Mouse (Mus musculus) forebrain, embryonic 13.5 days (tissue): ENCODE measurements around the gene Itga7. TPM values are rescaled to one million over a fixed set of nuclear protein-coding genes. Genes with fewer than 3 reads are reported as not detected.

Source experiments
- polyA plus RNA-seq: library from polyadenylated mRNA; unstranded; fragments of >200 nt; fragmentation: Nextera tagmentation; extraction: Ambion mirVana; gene quantifications from 2 replicates; pipeline ENCODE4 v1.2.1, GENCODE M21; 2015

Itga7 gene
- polyA plus RNA-seq, 1 experiment from 2014 or later, result 0.83 TPM

Other genes starting within 250 kb of the Itga7 start
- gene Rab5b, start 237.6 kb upstream of the Itga7 start, polyA plus RNA-seq, result 88.3 and 93.1 TPM in 2 replicates
- gene Pmel, start 229.6 kb upstream of the Itga7 start, polyA plus RNA-seq, result 0.17 and 0.21 TPM in 2 replicates
- gene Cdk2, start 228.8 kb upstream of the Itga7 start, polyA plus RNA-seq, result 69.9 and 73.7 TPM in 2 replicates
- 3.0 and 3.6 TPM in 2 replicates for gene Dgka, start 189.0 kb upstream of the Itga7 start, polyA plus RNA-seq
- gene Pym1, start 185.9 kb upstream of the Itga7 start, polyA plus RNA-seq, result 49.6 and 50.2 TPM in 2 replicates
- gene Mmp19, start 142.9 kb upstream of the Itga7 start, polyA plus RNA-seq, result 0.35 and 0.38 TPM in 2 replicates
- 52.2 and 55.9 TPM in 2 replicates for gene Dnajc14, start 129.8 kb upstream of the Itga7 start, polyA plus RNA-seq
- gene Tmem198b, start 129.4 kb upstream of the Itga7 start, polyA plus RNA-seq, result 14.9 and 16.3 TPM in 2 replicates
- 244 and 278 TPM in 2 replicates for gene Sarnp, start 116.5 kb upstream of the Itga7 start, polyA plus RNA-seq
- 46.5 and 51.1 TPM in 2 replicates for gene Ormdl2, start 112.2 kb upstream of the Itga7 start, polyA plus RNA-seq
- gene Gdf11, start 42.1 kb upstream of the Itga7 start, polyA plus RNA-seq, result 8.9 and 9.0 TPM in 2 replicates
- gene Cd63, start 32.8 kb upstream of the Itga7 start, polyA plus RNA-seq, result 127 and 130 TPM in 2 replicates
- 10.7 and 16.0 TPM in 2 replicates for gene Rdh5, start 10.9 kb upstream of the Itga7 start, polyA plus RNA-seq
- gene Bloc1s1, start 9.8 kb upstream of the Itga7 start, polyA plus RNA-seq, result 241 and 243 TPM in 2 replicates
- not detected in 2 replicates for gene Mettl7b, start 27.2 kb downstream of the Itga7 start, polyA plus RNA-seq
- gene Olfr9, start 55.6 kb downstream of the Itga7 start, polyA plus RNA-seq, result not detected in 2 replicates
- not detected in 2 replicates for gene Olfr763, start 77.0 kb downstream of the Itga7 start, polyA plus RNA-seq
- gene Olfr764-ps1, start 106.1 kb downstream of the Itga7 start, polyA plus RNA-seq, result not detected in 2 replicates
- gene Olfr765, start 116.2 kb downstream of the Itga7 start, polyA plus RNA-seq, result not detected in 2 replicates
- not detected in 2 replicates for gene Olfr766-ps1, start 135.2 kb downstream of the Itga7 start, polyA plus RNA-seq
- gene Olfr767, start 149.1 kb downstream of the Itga7 start, polyA plus RNA-seq, result not detected in 2 replicates
- not detected in 2 replicates for gene Olfr768, start 165.6 kb downstream of the Itga7 start, polyA plus RNA-seq
- not detected in 2 replicates for gene Olfr769, start 184.0 kb downstream of the Itga7 start, polyA plus RNA-seq
- gene Olfr770, start 205.2 kb downstream of the Itga7 start, polyA plus RNA-seq, result not detected in 2 replicates
- gene Olfr771, start 230.9 kb downstream of the Itga7 start, polyA plus RNA-seq, result not detected in 2 replicates
- gene Olfr772, start 244.1 kb downstream of the Itga7 start, polyA plus RNA-seq, result not detected in 2 replicates